Mouse (Mus musculus) adrenal gland, adult 2 months (tissue): Measurements from ENCODE around the gene Helb. TPM values are rescaled to one million over a fixed set of nuclear protein-coding genes. Genes with fewer than 3 reads are reported as not detected.

ENCODE experiments used
- DNase-seq: peaks from one replicate; pipeline ENCODE4 v3.0.0; 2021
- polyA plus RNA-seq: library from polyadenylated mRNA; depleted of rRNA; stranded (reverse); fragments of >200 nt; gene quantifications from 2 replicates; pipeline ENCODE4 v1.2.3, GENCODE M21; 2012; rRNA removed
- total RNA-seq, 2 experiments: library from RNA; stranded (reverse); gene quantifications; 2 replicates each; pipeline ENCODE4 v1.2.3; 2021

Helb gene
- total and polyA plus RNA-seq, 3 experiments, result 4.8 to 10.1 (median 6.9) TPM

DNA sequence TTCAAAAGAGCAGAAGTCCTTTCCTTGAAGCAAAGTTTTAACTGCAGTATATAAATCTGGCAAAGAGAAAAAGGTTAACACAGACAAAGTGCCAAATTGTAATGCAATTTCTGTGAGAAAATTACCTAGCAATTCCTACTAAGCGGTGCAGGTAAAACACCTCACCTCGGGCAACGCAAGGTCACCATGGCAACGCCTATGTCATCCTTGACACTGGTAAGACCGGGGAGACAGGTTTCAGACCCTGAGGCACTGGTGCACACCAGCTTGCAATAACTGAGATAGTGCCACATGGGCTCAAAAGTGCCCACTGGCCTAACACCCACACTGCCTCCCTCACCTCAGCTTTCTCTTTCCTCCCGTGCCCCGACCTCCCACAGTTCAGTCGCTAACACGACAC is 17.7 kb downstream of the Helb start:
- no peak for DNase-seq

- DNase-seq, result no peak
Measured at GRCm38 (mm10) chr10:120092548-120092947, 20.2 kb downstream of the Helb start.

DNA sequence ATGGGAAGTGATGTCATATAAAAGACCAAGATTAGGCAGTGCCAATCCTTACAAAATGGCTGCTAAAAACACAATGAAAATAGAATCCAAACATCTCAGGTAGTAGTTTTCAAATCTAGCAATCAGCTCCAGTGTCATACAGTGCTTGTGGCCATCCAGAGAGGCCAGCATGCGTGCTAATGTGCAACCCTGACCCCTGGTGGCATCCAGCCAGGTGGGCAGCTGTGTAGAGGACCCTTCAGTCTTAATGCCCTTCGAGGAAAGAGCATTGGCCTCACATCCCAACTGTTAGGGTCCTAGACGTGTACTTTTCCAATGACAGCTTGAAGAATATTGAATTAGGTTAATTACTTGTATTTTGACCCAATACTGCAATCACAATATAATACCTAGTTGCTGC is 34.9 kb downstream of the Helb start:
- DNase-seq, result no peak

- DNase-seq, result no peak
Measured at GRCm38 (mm10) chr10:120066319-120066718, 46.5 kb downstream of the Helb start.

DNA sequence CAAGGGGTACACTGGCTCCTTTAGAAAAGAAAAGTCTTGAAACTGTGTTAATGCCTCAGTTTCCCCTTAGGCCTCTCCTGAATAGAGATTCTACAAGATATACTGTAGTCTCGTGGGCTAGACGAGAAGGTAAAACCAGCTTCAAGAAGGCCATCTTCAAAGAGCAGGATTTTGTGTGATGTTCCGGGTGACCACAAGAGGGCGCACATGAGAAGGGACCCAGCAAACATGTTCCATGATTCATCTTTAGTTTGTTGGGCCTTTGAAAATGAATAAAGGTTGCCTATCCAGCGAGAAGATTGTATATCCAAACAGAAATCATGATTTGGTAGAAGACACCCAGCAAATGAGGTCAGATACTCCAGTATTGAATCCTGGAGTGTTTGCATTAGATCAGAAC is 48.4 kb downstream of the Helb start:
- peak; percentile 62 for DNase-seq

GRCm38 (mm10) chr10:120061238-120062130 is 51.3 kb downstream of the Helb start:
- DNase-seq, result no peak

DNA sequence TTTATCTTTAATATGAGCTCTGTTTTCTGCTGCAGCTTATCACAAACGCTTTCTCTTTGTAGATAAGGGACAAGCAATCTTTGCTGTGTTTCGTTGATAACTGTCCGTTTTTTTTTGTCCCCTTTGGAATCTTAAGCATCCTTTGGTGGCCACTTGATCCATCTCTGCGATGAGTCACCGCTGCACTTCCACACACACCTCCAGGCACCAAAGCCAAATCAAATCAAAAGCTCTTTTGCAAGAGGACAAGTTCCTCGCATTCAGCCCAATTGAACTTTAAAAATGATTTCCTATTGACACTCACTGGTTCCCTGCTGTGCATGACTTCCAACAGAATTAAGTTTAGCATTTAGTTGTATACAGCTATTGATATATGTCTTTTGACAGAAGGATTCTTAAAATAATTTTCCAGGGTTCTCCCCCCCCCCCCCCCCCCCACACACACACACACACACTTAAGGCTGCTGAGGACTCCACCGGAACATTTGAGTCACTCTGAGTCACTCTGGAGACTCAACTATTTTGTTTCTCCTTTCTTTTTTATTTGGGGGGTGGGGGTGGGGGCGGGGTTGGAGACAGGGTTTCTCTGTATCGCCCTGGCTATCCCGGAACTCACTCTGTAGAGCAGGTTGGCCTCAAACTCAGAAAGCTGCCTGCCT is 52.1 kb downstream of the Helb start:
- DNase-seq, result peak; percentile 33

- no peak for DNase-seq
Measured at GRCm38 (mm10) chr10:120044714-120045234, 68.0 kb downstream of the Helb start.

GRCm38 (mm10) chr10:120044237-120044636 is 68.5 kb downstream of the Helb start:
- DNase-seq, result no peak

GRCm38 (mm10) chr10:120038194-120038593 is 74.6 kb downstream of the Helb start:
- no peak for DNase-seq

- DNase-seq, result no peak
Measured at GRCm38 (mm10) chr10:120035824-120036223, 77.0 kb downstream of the Helb start.

- DNase-seq, result no peak
Measured at GRCm38 (mm10) chr10:120035211-120035733, 77.5 kb downstream of the Helb start.

- no peak for DNase-seq
Measured at GRCm38 (mm10) chr10:120033866-120034265, 78.9 kb downstream of the Helb start.

Other genes with a start within 250 kb of the Helb start
- gene Tmbim4, start 88.6 kb upstream of the Helb start, total RNA-seq, result 100 to 1,000 TPM; 146 TPM
- gene Tmbim4, start 88.6 kb upstream of the Helb start, polyA plus RNA-seq, result 487 and 538 TPM in 2 replicates
- gene Irak3, start 89.1 kb upstream of the Helb start, total RNA-seq, result 1 to 10 TPM; 3.4 to 4.4 TPM
- 1.4 and 1.6 TPM in 2 replicates for gene Irak3, start 89.1 kb upstream of the Helb start, polyA plus RNA-seq
- gene Llph, start 114.1 kb upstream of the Helb start, total RNA-seq, result 10 to 100 TPM; 22.6 to 32.1 TPM
- 1.6 and 2.8 TPM in 2 replicates for gene Llph, start 114.1 kb upstream of the Helb start, polyA plus RNA-seq